Mouse (Mus musculus) liver, embryonic 14.5 days (tissue): ENCODE data around the gene Fam234b. TPM values are rescaled to one million over a fixed set of nuclear protein-coding genes. Genes with fewer than 3 reads are reported as not detected.

Experiments used
- ATAC-seq: fragments of 200-750 bp; cut with Nextera tagmentation; 2 replicates; pipeline ENCODE4 v1.8.0; 2017; ENCODE audit warnings: moderate number of reproducible peaks, mild to moderate bottlenecking, moderate library complexity; ENCODE audit not compliant: insufficient read depth
- DNase-seq, 3 experiments: peaks; one replicate each; pipeline ENCODE4 v3.0.0-alpha.2; 2012 to 2013; ENCODE audit warnings: low read depth in 3 of 3, low spot score in 3 of 3
- H3K27ac ChIP-seq: fragments of 300-500 bp; sonication (generic); 2 replicates; pipeline ENCODE4 v1.5.1; 2014; ENCODE audit warnings: moderate library complexity, mild to moderate bottlenecking, control low read depth, inconsistent platforms
- H3K27me3 ChIP-seq: fragments of 300-500 bp; sonication (generic); 2 replicates; pipeline ENCODE4 v1.6.1; 2014; ENCODE audit warnings: mild to moderate bottlenecking, low read length, moderate library complexity; ENCODE audit not compliant: control insufficient read depth, insufficient read depth
- H3K36me3 ChIP-seq: fragments of 300-500 bp; sonication (generic); replicated peaks from 2 replicates; pipeline ENCODE4 v1.6.1; 2014; ENCODE audit warnings: low read depth; ENCODE audit not compliant: control insufficient read depth, insufficient read depth
- H3K4me1 ChIP-seq, 2 experiments: fragments of 200-500 bp in 1 of 2; fragments of 300-500 bp in 1 of 2; sonication (generic) in 1 of 2; replicated peaks; 2 replicates each; pipeline ENCODE4 v1.6.1; 2012 to 2014; ENCODE audit warnings: antibody characterized with exemption in 1 of 2, inconsistent platforms in 1 of 2, low read length in 1 of 2; ENCODE audit not compliant: control insufficient read depth in 2 of 2, insufficient read depth in 2 of 2
- H3K4me2 ChIP-seq: fragments of 300-500 bp; sonication (generic); 2 replicates; pipeline ENCODE4 v1.6.1; 2014; ENCODE audit warnings: low read depth, mild to moderate bottlenecking, control low read depth, moderate library complexity
- H3K4me3 ChIP-seq, 2 experiments: fragments of 200-500 bp in 1 of 2; fragments of 300-500 bp in 1 of 2; sonication (generic) in 1 of 2; 2 replicates each; pipeline ENCODE4 v1.5.1; 2012 to 2014; ENCODE audit warnings: low read depth in 2 of 2, low read length in 2 of 2, mild to moderate bottlenecking in 2 of 2, control low read depth in 1 of 2, inconsistent platforms in 1 of 2, moderate library complexity in 1 of 2; ENCODE audit not compliant: insufficient read depth in 1 of 2
- H3K9ac ChIP-seq: fragments of 300-500 bp; sonication (generic); replicated peaks from 2 replicates; pipeline ENCODE4 v1.6.1; 2014; ENCODE audit warnings: mild to moderate bottlenecking, control low read depth, moderate library complexity
- H3K9me3 ChIP-seq: fragments of 300-500 bp; sonication (generic); 2 replicates; pipeline ENCODE4 v1.6.1; 2016; ENCODE audit warnings: low read length, mixed read lengths; ENCODE audit not compliant: control insufficient read depth
- CTCF ChIP-seq: IDR thresholded peaks from 2 replicates; pipeline ENCODE4 v1.5.1; 2016; ENCODE audit warnings: antibody characterized with exemption, low read depth, control low read depth
- EP300 ChIP-seq: IDR thresholded peaks from 2 replicates; pipeline ENCODE4 v1.6.1; 2016; ENCODE audit warnings: antibody characterized with exemption, low read depth
- WGBS: fragments of 180-500 bp; shearing (Covaris S2); extraction: QIAGEN DNeasy Blood & Tissue Kit; methylation state at CpG from one replicate; pipeline ENCODE4 v1.1.7; 2014; ENCODE audit not compliant: insufficient replicate concordance; 5-methylcytosine and 5-hydroxymethylcytosine counted together
- polyA plus RNA-seq, 2 experiments: library from polyadenylated mRNA; depleted of rRNA in 1 of 2; stranded (reverse) in 1 of 2; unstranded in 1 of 2; fragments of >200 nt; fragmentation: Nextera tagmentation in 1 of 2; extraction: Ambion mirVana in 1 of 2; gene quantifications; 2 replicates each; pipeline versions ENCODE4 v1.2.1 to v1.2.3; 2012 to 2014

Fam234b gene
- polyA plus RNA-seq, 2 experiments: 18.7 to 27.8 TPM

DNA sequence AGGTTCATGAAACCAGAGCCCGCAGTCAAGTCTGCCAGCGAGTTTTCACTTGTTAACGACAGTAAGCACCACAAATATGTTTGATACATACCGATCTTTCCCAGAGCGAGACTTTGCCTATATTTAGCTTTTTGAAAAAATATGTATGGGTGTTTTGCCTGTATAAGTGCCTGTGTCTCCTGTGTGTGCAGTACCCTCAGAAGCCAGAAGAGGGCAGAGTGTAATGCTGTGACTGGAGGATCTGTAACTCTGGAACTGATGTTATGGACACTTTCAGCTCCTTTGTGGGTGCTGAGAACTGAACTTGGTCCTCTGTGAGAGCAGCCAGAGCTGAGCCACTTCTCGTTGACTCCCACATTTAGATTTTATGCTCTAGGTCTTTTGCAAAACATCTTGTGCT lies 66.4 kb downstream of the Fam234b start:
- ATAC-seq: no peak
- Histone ChIP-seq H3K4me3 (no peak overlapping the region), H3K9me3 (peaks cover 3% of the 10 kb centered on the region; the same call in 1 of the 2 replicates), H3K9ac (no peak overlapping the region), H3K4me2 (no peak overlapping the region), H3K4me1 (no peaks in the 10 kb centered on the region; a peak in 1 of 4 replicates), H3K27me3 (no peaks in the 10 kb centered on the region), H3K27ac (no peak overlapping the region), H3K36me3 (no peaks in the 10 kb centered on the region)
- TF ChIP-seq EP300 (no peak), CTCF (peak; percentile 59)
- 80% methylated on average over 6 of the region's 6 CpGs for WGBS
- DNase-seq: no peak

DNA sequence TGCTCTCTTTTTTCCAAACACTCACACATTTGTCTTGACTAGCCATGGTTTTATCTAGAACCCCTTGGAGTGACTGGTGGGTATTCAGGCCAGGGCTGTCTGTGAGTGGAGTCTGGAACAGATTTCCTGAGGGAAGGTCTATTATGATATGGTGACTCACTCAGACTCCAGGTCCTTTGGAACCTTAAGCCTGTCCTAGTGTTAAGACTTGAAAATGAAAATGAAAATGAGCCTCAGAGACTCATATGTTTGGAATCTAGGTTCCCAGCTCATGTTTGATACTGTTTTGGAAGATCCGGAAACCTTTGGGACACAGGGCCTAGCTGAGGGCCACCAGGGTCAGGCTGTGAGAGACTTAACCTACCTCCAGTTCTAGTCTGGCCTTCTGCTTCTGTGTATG lies 68.3 kb downstream of the Fam234b start:
- Histone ChIP-seq H3K4me2 (no peak overlapping the region), H3K4me1 (no peaks in the 10 kb centered on the region; a peak in 1 of 4 replicates), H3K4me3 (no peak overlapping the region), H3K9me3 (peaks cover 3% of the 10 kb centered on the region; the same call in 1 of the 2 replicates), H3K36me3 (no peaks in the 10 kb centered on the region), H3K27me3 (no peaks in the 10 kb centered on the region), H3K9ac (no peak overlapping the region), H3K27ac (no peak overlapping the region)
- DNase-seq (no peak), ATAC-seq (no peak)
- 76% methylated on average over 1 of the region's 1 CpGs for WGBS
- TF ChIP-seq EP300: no peak
- no peak for TF ChIP-seq CTCF

DNA sequence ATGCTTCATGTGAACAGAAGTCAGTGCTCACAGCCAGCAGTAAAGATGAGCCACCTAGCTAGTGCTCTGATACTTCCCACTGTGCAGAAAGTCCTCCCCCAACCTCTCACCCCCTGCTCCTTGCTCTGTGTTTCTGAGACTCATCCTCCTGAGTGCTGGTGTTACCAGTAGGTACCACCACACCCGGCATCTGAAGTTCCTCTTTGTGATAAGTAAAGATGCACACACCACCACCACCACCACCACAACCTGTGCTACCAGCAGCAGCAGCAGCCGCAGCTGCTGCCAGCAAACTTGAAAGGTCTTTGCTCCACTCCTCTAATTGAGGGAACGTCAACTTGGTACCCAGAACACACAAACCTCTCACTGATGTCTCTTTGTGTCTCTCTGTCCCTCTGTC lies 69.4 kb downstream of the Fam234b start:
- no peak overlapping the region for H3K9ac ChIP-seq
- no peaks in the 10 kb centered on the region; a peak in 1 of 4 replicates for H3K4me1 ChIP-seq
- peaks cover 3% of the 10 kb centered on the region; the same call in 1 of the 2 replicates for H3K9me3 ChIP-seq
- H3K36me3 ChIP-seq: no peaks in the 10 kb centered on the region
- no peak overlapping the region for H3K4me3 ChIP-seq
- no peak overlapping the region for H3K27ac ChIP-seq
- H3K4me2 ChIP-seq: no peak overlapping the region
- no peak for ATAC-seq
- no peak for DNase-seq
- no peaks in the 10 kb centered on the region for H3K27me3 ChIP-seq
- TF ChIP-seq EP300 (no peak), CTCF (no peak)
- 27% methylated on average over 3 of the region's 3 CpGs for WGBS

GRCm38 (mm10) chr6:135268392-135268791 lies 70.6 kb downstream of the Fam234b start:
- Histone ChIP-seq H3K4me3 (no peak overlapping the region), H3K4me1 (no peaks in the 10 kb centered on the region; a peak in 1 of 4 replicates), H3K4me2 (no peak overlapping the region), H3K27ac (no peak overlapping the region), H3K27me3 (no peaks in the 10 kb centered on the region), H3K36me3 (no peaks in the 10 kb centered on the region), H3K9ac (no peak overlapping the region), H3K9me3 (peaks cover 3% of the 10 kb centered on the region; the same call in 1 of the 2 replicates)
- ATAC-seq: no peak
- TF ChIP-seq EP300: no peak
- DNase-seq: no peak

DNA sequence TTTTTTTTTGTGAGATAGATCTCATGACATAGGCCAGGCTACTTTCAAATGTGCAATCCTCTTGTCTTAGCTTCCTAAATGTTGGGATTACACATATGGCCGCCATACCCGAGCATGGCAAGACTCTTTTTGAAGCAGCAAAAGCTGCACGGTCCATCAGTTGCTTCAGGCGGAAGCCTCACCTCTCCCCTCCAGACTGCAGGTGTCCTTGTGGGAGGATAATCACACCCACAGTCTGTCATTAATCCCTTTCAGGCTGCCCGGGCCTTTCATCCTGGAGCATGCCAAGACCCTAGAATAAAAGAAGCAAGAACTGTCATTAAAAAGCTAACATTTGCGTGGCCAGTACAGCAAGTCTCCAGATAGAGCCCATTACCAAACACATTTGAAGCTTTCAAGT lies 71.8 kb downstream of the Fam234b start:
- no peak overlapping the region for H3K9ac ChIP-seq
- H3K4me1 ChIP-seq: no peaks in the 10 kb centered on the region; a peak in 1 of 4 replicates
- H3K9me3 ChIP-seq: no peaks in the 10 kb centered on the region
- H3K27ac ChIP-seq: no peak overlapping the region
- TF ChIP-seq EP300 (no peak), CTCF (no peak)
- H3K27me3 ChIP-seq: no peaks in the 10 kb centered on the region
- ATAC-seq (no peak), DNase-seq (no peak)
- no peaks in the 10 kb centered on the region for H3K36me3 ChIP-seq
- no peak overlapping the region for H3K4me3 ChIP-seq
- WGBS: 68% methylated on average over 6 of the region's 6 CpGs
- H3K4me2 ChIP-seq: no peak overlapping the region
